Mouse (Mus musculus) cortical plate, adult 2 months (tissue): Measurements from ENCODE around the gene Xlr5b. TPM values are rescaled to one million over a fixed set of nuclear protein-coding genes. Genes with fewer than 3 reads are reported as not detected.
"Not testable (repeated sequence)": the region's sequence is repeated elsewhere in the genome, so short reads cannot be mapped to it uniquely, and the experiment has no call there.

Experiments
- H3K27ac ChIP-seq: fragments of 200-500 bp; 2 replicates; pipeline ENCODE4 v1.5.1; 2012; ENCODE audit warnings: low read length, control low read depth, inconsistent platforms; ENCODE audit not compliant: insufficient read depth
- H3K4me1 ChIP-seq: fragments of 200-500 bp; 2 replicates; pipeline ENCODE4 v1.6.1; 2011; ENCODE audit warnings: low read length; ENCODE audit not compliant: control insufficient read depth, insufficient read depth
- H3K4me3 ChIP-seq: fragments of 200-500 bp; 2 replicates; pipeline ENCODE4 v1.5.1; 2011; ENCODE audit warnings: mild to moderate bottlenecking, low read length, control low read depth; ENCODE audit not compliant: insufficient read depth
- polyA plus RNA-seq: library from polyadenylated mRNA; depleted of rRNA; stranded (reverse); fragments of >200 nt; gene quantifications from 2 replicates; pipeline ENCODE4 v1.2.3, GENCODE M21; 2012; rRNA removed

Xlr5b gene
- polyA plus RNA-seq: not detected in 2 replicates

GRCm38 (mm10) chrX:73148496-73148895 lies at the start of gene Xlr5b:
Xlr5b (plus strand) TSS chrX:73148796.
- H3K4me3 ChIP-seq, H3K4me1 ChIP-seq, H3K27ac ChIP-seq: not testable (repeated sequence)

GRCm38 (mm10) chrX:73116747-73117146 lies 31.8 kb upstream of the Xlr5b start, which contains the start of gene Gm14685:
Gm14685 (plus strand) TSS chrX:73117047.
- not testable (repeated sequence) for H3K27ac ChIP-seq, H3K4me1 ChIP-seq, H3K4me3 ChIP-seq

- not testable (repeated sequence) for H3K27ac ChIP-seq, H3K4me3 ChIP-seq, H3K4me1 ChIP-seq
Measured at GRCm38 (mm10) chrX:73122859-73123829, 25.5 kb upstream of the Xlr5b start.

GRCm38 (mm10) chrX:73143218-73143618 lies 5.4 kb upstream of the Xlr5b start:
- not testable (repeated sequence) for H3K4me3 ChIP-seq, H3K4me1 ChIP-seq, H3K27ac ChIP-seq

- H3K4me1 ChIP-seq, H3K27ac ChIP-seq, H3K4me3 ChIP-seq: not testable (repeated sequence)
Measured at GRCm38 (mm10) chrX:73149350-73149749, 754 bp downstream of the Xlr5b start, which contains the start of gene DXBay18. DXBay18 (minus strand) TSS chrX:73149450.

GRCm38 (mm10) chrX:73176889-73177288 lies 28.3 kb downstream of the Xlr5b start, which contains the start of gene Spin2d:
Spin2d (minus strand) TSS chrX:73176989.
- not testable (repeated sequence) for H3K27ac ChIP-seq, H3K4me1 ChIP-seq, H3K4me3 ChIP-seq

GRCm38 (mm10) chrX:73191934-73192333 lies 43.3 kb downstream of the Xlr5b start, which contains the start of gene Xlr3b:
Xlr3b (plus strand) TSS chrX:73192207.
- not testable (repeated sequence) for H3K4me3 ChIP-seq, H3K27ac ChIP-seq, H3K4me1 ChIP-seq

Other genes with a start within 250 kb of the Xlr5b start
- 41.4 and 44.3 TPM in 2 replicates for gene Cetn2, start 230.4 kb upstream of the Xlr5b start, polyA plus RNA-seq
- gene Nsdhl, start 230.2 kb upstream of the Xlr5b start, polyA plus RNA-seq: 32.1 and 36.4 TPM in 2 replicates
- 0.91 and 0.94 TPM in 2 replicates for gene Zfp185, start 161.5 kb upstream of the Xlr5b start, polyA plus RNA-seq
- gene Pnma5, start 111.7 kb upstream of the Xlr5b start, polyA plus RNA-seq: 0.13 and 0.25 TPM in 2 replicates
- 15.9 and 20.8 TPM in 2 replicates for gene Pnma3, start 84.0 kb upstream of the Xlr5b start, polyA plus RNA-seq
- 0.64 and 0.67 TPM in 2 replicates for gene Xlr4a, start 66.3 kb upstream of the Xlr5b start, polyA plus RNA-seq
- 2.0 and 3.6 TPM in 2 replicates for gene Xlr3a, start 51.7 kb upstream of the Xlr5b start, polyA plus RNA-seq
- gene Gm14685, start 31.7 kb upstream of the Xlr5b start, polyA plus RNA-seq: 0.28 and 0.31 TPM in 2 replicates
- 0.52 and 0.55 TPM in 2 replicates for gene DXBay18, start 654 bp downstream of the Xlr5b start, polyA plus RNA-seq
- not detected in 2 replicates for gene Spin2d, start 28.2 kb downstream of the Xlr5b start, polyA plus RNA-seq
- 4.6 and 5.3 TPM in 2 replicates for gene Xlr3b, start 43.4 kb downstream of the Xlr5b start, polyA plus RNA-seq
- gene Xlr4b, start 65.5 kb downstream of the Xlr5b start, polyA plus RNA-seq: 0.93 and 1.6 TPM in 2 replicates
- gene F8a, start 79.5 kb downstream of the Xlr5b start, polyA plus RNA-seq: 14.9 and 15.2 TPM in 2 replicates
- 0.17 and 0.29 TPM in 2 replicates for gene Xlr4c, start 94.3 kb downstream of the Xlr5b start, polyA plus RNA-seq
- not detected in 2 replicates for gene Xlr3c, start 116.6 kb downstream of the Xlr5b start, polyA plus RNA-seq
- not detected in 2 replicates for gene Xlr5a, start 144.2 kb downstream of the Xlr5b start, polyA plus RNA-seq
- gene Xlr5c, start 144.2 kb downstream of the Xlr5b start, polyA plus RNA-seq: not detected in 2 replicates
- not detected in 2 replicates for gene Gm45015, start 188.0 kb downstream of the Xlr5b start, polyA plus RNA-seq
- 17.5 and 17.7 TPM in 2 replicates for gene Zfp275, start 193.8 kb downstream of the Xlr5b start, polyA plus RNA-seq
- 0.08 and 0.13 TPM in 2 replicates for gene Gm18336, start 249.9 kb downstream of the Xlr5b start, polyA plus RNA-seq